Mouse (Mus musculus) lung, postnatal 0 days (tissue): ENCODE data around the gene Gm10134. TPM values are rescaled to one million over a fixed set of nuclear protein-coding genes. Genes with fewer than 3 reads are reported as not detected.

Experiments used
- ATAC-seq: fragments of 200-750 bp; cut with Nextera tagmentation; 2 replicates; pipeline ENCODE4 v1.8.0; 2017; ENCODE audit warnings: moderate library complexity
- DNase-seq: peaks from one replicate; pipeline ENCODE4 v3.0.0-alpha.2; 2016; ENCODE audit warnings: low spot score
- H3K27ac ChIP-seq: fragments of 300-500 bp; sonication (generic); 2 replicates; pipeline ENCODE4 v1.5.1; 2014; ENCODE audit warnings: antibody characterized with exemption, mild to moderate bottlenecking, low read length, mixed read lengths
- H3K27me3 ChIP-seq: fragments of 300-500 bp; sonication (generic); replicated peaks from 2 replicates; pipeline ENCODE4 v1.6.1; 2014; ENCODE audit warnings: low read length, mixed read lengths; ENCODE audit not compliant: insufficient read depth
- H3K36me3 ChIP-seq: fragments of 300-500 bp; sonication (generic); 2 replicates; pipeline ENCODE4 v1.6.1; 2014; ENCODE audit warnings: low read length, mixed read lengths; ENCODE audit not compliant: insufficient read depth
- H3K4me1 ChIP-seq: fragments of 300-500 bp; sonication (generic); 2 replicates; pipeline ENCODE4 v1.6.1; 2014; ENCODE audit warnings: antibody characterized with exemption, low read depth, low read length, mixed read lengths; ENCODE audit not compliant: insufficient read depth
- H3K4me2 ChIP-seq: fragments of 300-500 bp; sonication (generic); replicated peaks from 2 replicates; pipeline ENCODE4 v1.6.1; 2014; ENCODE audit warnings: low read depth, mild to moderate bottlenecking, low read length, moderate library complexity, mixed read lengths
- H3K4me3 ChIP-seq: fragments of 300-500 bp; sonication (generic); 2 replicates; pipeline ENCODE4 v1.5.1; 2014; ENCODE audit warnings: low read depth, low read length
- H3K9ac ChIP-seq: fragments of 300-500 bp; sonication (generic); replicated peaks from 2 replicates; pipeline ENCODE4 v1.6.1; 2014; ENCODE audit warnings: low read depth, mild to moderate bottlenecking
- H3K9me3 ChIP-seq: fragments of 300-500 bp; sonication (generic); 2 replicates; pipeline ENCODE4 v1.6.1; 2016; ENCODE audit warnings: low read length, mixed read lengths
- CTCF ChIP-seq: IDR thresholded peaks from 2 replicates; pipeline ENCODE4 v1.5.1; 2016; ENCODE audit warnings: antibody characterized with exemption, mild to moderate bottlenecking
- EP300 ChIP-seq: IDR thresholded peaks from 2 replicates; pipeline ENCODE4 v1.6.1; 2016; ENCODE audit warnings: antibody characterized with exemption, mild to moderate bottlenecking, control low read depth
- WGBS: fragments of 180-500 bp; shearing (Covaris S2); extraction: QIAGEN DNeasy Blood & Tissue Kit; methylation state at CpG from one replicate; pipeline ENCODE4 v1.1.7; 2014; 5-methylcytosine and 5-hydroxymethylcytosine counted together
- polyA plus RNA-seq: library from polyadenylated mRNA; unstranded; fragments of >200 nt; fragmentation: Nextera tagmentation; extraction: Ambion mirVana; gene quantifications from 2 replicates; pipeline ENCODE4 v1.2.1, GENCODE M21; 2015

Gm10134 gene
- polyA plus RNA-seq, 1 experiment from 2014 or later, result 6.1 TPM

DNA sequence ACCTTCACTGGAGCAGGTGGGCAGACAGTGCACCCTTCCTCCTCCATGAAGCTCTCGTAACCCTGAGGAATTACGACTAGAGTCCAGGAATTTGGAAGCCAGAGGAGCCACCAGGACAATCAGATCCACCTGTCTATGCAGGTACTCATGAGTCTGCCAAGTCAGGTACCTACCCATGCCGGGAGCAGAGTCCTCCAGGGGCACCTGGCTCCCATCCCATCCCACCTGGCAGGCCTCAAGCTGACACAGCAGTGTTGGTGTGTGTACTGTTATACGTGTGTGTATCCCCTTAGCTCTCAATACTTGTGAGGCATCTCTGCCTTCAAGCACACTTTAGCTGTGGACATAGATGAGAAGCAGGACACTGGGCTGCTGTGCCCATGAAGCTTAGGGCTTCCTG is 16.3 kb downstream of the Gm10134 start:
- no peak overlapping the region for H3K4me3 ChIP-seq
- 80% methylated on average over 4 of the region's 4 CpGs for WGBS
- no peaks in the 10 kb centered on the region for H3K36me3 ChIP-seq
- no peak overlapping the region for H3K9ac ChIP-seq
- no peak for DNase-seq
- no peaks in the 10 kb centered on the region for H3K27me3 ChIP-seq
- H3K4me1 ChIP-seq, result peaks cover 36% of the 10 kb centered on the region
- no peak for TF ChIP-seq EP300
- no peak for TF ChIP-seq CTCF
- H3K27ac ChIP-seq, result no peak overlapping the region
- no peaks in the 10 kb centered on the region for H3K9me3 ChIP-seq
- no peak overlapping the region for H3K4me2 ChIP-seq
- no peak for ATAC-seq

GRCm38 (mm10) chr2:28523643-28524117 is 17.8 kb downstream of the Gm10134 start:
- Histone ChIP-seq H3K9me3 (no peaks in the 10 kb centered on the region), H3K4me2 (no peak overlapping the region), H3K36me3 (no peaks in the 10 kb centered on the region), H3K4me3 (no peak overlapping the region), H3K4me1 (peaks cover 30% of the 10 kb centered on the region), H3K27me3 (no peaks in the 10 kb centered on the region), H3K27ac (peak overlapping the region; percentile 76; the same call in 1 of the 2 replicates), H3K9ac (no peak overlapping the region)
- DNase-seq (peak; percentile 96), ATAC-seq (peak; percentile 80)
- TF ChIP-seq EP300 (0 out of 2 replicates have a peak, but pooled peaks have one; percentile 24), CTCF (no peak)
- WGBS, result 17% methylated on average over 5 of the region's 5 CpGs

- H3K9ac ChIP-seq, result no peak overlapping the region
- no peaks in the 10 kb centered on the region for H3K27me3 ChIP-seq
- ATAC-seq (no peak), DNase-seq (no peak)
- peaks cover 30% of the 10 kb centered on the region for H3K4me1 ChIP-seq
- H3K4me2 ChIP-seq, result no peak overlapping the region
- no peaks in the 10 kb centered on the region for H3K36me3 ChIP-seq
- WGBS, result 82% methylated on average over 10 of the region's 10 CpGs
- no peaks in the 10 kb centered on the region for H3K9me3 ChIP-seq
- H3K27ac ChIP-seq, result peak overlapping the region; percentile 76
- no peak for TF ChIP-seq CTCF
- TF ChIP-seq EP300, result no peak
- no peak overlapping the region for H3K4me3 ChIP-seq
Observed at GRCm38 (mm10) chr2:28524406-28524805, 18.5 kb downstream of the Gm10134 start.

DNA sequence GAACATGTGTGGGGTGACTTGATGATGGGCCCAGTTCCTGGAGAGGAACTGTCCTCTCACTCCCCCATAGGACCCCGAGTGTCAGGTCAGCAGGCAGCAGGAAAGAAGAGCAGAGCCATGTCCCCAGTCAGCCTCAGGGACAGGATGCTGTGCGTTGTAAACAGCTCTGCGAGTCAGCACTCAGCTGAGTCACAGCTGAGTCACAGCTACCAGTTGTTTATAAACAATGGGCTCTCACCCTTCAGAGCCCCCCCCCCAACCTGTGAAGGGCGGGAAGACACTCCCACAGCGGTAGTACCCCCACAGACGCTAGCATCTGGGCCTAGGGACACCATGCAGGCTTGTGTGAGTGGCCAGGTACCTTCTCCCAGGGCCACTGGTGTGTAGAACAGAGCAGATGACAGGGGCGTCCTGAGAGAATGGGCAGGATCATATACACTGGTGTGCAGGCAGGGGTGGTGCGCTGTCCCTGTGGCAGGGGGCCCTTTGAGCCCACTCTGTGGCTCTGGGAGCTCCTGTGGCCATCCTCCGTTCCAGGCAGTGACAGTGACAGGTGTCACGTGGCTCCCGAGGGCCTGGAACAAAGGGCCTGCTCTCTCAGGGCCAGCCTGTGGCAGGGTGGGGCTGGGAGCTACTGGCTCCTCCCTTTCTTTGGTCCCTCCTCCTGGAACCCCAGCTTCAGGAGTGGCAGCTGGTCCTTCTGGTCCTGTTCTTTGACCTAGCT is 19.5 kb downstream of the Gm10134 start:
- H3K27ac ChIP-seq, result peak overlapping the region; percentile 76
- no peaks in the 10 kb centered on the region for H3K27me3 ChIP-seq
- peak; percentile 85 for ATAC-seq
- no peaks in the 10 kb centered on the region for H3K36me3 ChIP-seq
- no peak overlapping the region; the same call in 1 of the 2 replicates for H3K9ac ChIP-seq
- no peaks in the 10 kb centered on the region for H3K9me3 ChIP-seq
- TF ChIP-seq EP300, result 0 out of 2 replicates have a peak, but pooled peaks have one; percentile 49
- no peak for TF ChIP-seq CTCF
- DNase-seq, result peak; percentile 95
- no peak overlapping the region for H3K4me2 ChIP-seq
- peaks cover 30% of the 10 kb centered on the region for H3K4me1 ChIP-seq
- H3K4me3 ChIP-seq, result no peak overlapping the region
- WGBS, result 13% methylated on average over 11 of the region's 11 CpGs

DNA sequence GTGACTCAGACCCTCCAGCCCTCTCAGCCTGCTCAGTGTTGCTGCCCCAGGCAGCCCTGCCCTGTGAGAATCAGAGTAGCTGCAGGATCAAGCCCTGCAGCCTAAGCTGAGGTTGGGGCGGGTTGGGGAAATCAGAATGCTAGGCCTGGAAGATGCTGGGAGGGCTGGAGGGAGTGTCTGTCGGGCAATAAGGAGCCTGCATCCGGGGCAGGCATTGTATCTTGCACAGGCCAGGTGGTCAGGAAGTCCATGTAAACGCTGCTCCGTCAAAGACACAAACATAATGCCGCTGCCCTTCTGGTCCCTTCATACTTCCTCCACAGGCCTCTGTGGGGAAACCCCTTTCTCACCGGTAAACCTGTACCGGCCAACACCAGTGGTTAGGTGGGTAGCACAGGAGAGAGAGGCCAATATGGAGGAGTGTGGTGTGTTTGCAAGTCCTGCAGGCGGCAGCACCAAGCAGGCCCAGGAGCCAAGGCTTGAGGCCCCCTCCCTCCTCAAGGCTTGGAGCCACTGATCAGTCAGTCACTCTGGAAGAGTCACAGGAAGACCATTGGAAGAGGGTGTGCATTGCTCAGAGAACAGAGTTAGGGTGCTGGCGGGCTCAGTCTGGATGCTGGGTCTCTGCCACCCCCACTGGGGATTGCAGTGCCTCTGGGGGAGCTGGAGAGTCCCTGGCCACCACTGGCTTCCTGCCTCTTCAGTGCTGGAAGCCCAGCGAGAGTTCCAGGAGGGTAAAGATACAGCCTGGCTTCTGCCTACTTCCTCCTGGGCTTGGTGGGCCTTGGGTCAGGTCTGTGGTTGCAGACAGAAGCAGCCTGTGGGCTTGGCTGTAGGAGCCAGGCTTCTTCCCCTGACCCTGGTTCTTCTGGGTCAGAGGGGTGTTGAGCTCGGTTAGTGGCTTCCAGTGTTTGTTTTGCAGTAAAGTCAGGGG is 20.3 kb downstream of the Gm10134 start:
- H3K27ac ChIP-seq, result peak overlapping the region; percentile 76
- H3K9me3 ChIP-seq, result no peaks in the 10 kb centered on the region
- H3K27me3 ChIP-seq, result no peaks in the 10 kb centered on the region
- H3K36me3 ChIP-seq, result no peaks in the 10 kb centered on the region
- H3K4me2 ChIP-seq, result no peak overlapping the region; the same call in 1 of the 2 replicates
- H3K4me1 ChIP-seq, result peaks cover 30% of the 10 kb centered on the region
- H3K9ac ChIP-seq, result no peak overlapping the region
- no peak overlapping the region for H3K4me3 ChIP-seq
- DNase-seq (peak; percentile 52), ATAC-seq (peak; percentile 3; the same call in 1 of the 2 replicates)
- no peak for TF ChIP-seq EP300
- peak; percentile 67 for TF ChIP-seq CTCF
- 18% methylated on average over 12 of the region's 12 CpGs for WGBS
